Mouse (Mus musculus) heart, adult 2 months (tissue): Measurements from ENCODE around the gene Bach2. TPM values are rescaled to one million over a fixed set of nuclear protein-coding genes. Genes with fewer than 3 reads are reported as not detected.

Source experiments
- DNase-seq, 2 experiments: peaks; one replicate each; pipeline ENCODE4 v3.0.0; 2021
- H3K27ac ChIP-seq: fragments of 200-600 bp; 2 replicates; pipeline ENCODE4 v1.8.1; 2022
- H3K27me3 ChIP-seq: fragments of 200-500 bp; 2 replicates; pipeline ENCODE4 v1.6.1; 2012; ENCODE audit warnings: mild to moderate bottlenecking, low read length, inconsistent platforms, mixed read lengths; ENCODE audit not compliant: control insufficient read depth, insufficient read depth
- H3K36me3 ChIP-seq: fragments of 200-500 bp; 2 replicates; pipeline ENCODE4 v1.6.1; 2012; ENCODE audit warnings: low read length, inconsistent platforms; ENCODE audit not compliant: control insufficient read depth, insufficient read depth
- H3K4me1 ChIP-seq: fragments of 200-500 bp; 2 replicates; pipeline ENCODE4 v1.6.1; 2011; ENCODE audit warnings: low read length; ENCODE audit not compliant: control insufficient read depth, insufficient read depth
- H3K4me3 ChIP-seq: fragments of 200-600 bp; 2 replicates; pipeline ENCODE4 v1.8.1; 2022
- H3K79me2 ChIP-seq: fragments of 200-500 bp; replicated peaks from 2 replicates; pipeline ENCODE4 v1.6.1; 2012; ENCODE audit warnings: mild to moderate bottlenecking, inconsistent platforms, low read length, moderate library complexity, mixed read lengths; ENCODE audit not compliant: control insufficient read depth, insufficient read depth
- H3K9ac ChIP-seq: fragments of 200-500 bp; 2 replicates; pipeline ENCODE4 v1.6.1; 2012; ENCODE audit warnings: low read depth, mild to moderate bottlenecking, control low read depth, inconsistent platforms, low read length, mixed read lengths
- CTCF ChIP-seq: fragments of 200-600 bp; IDR thresholded peaks from 2 replicates; pipeline ENCODE4 v1.8.1; 2022; ENCODE audit warnings: antibody characterized with exemption, mild to moderate bottlenecking, moderate library complexity
- EP300 ChIP-seq: fragments of 200-500 bp; IDR thresholded peaks from 2 replicates; pipeline ENCODE4 v1.6.1; 2011; ENCODE audit warnings: low read depth, low read length, control low read depth; ENCODE audit not compliant: insufficient read depth
- POLR2A ChIP-seq: fragments of 200-500 bp; IDR thresholded peaks from 2 replicates; pipeline ENCODE4 v1.6.1; 2011; ENCODE audit warnings: mild to moderate bottlenecking, low read depth, low read length, control low read depth; ENCODE audit not compliant: insufficient read depth
- WGBS: fragments of 180-500 bp; shearing (Covaris S2); methylation state at CpG from one replicate; pipeline ENCODE4 v1.1.7; 2018; 5-methylcytosine and 5-hydroxymethylcytosine counted together
- intact Hi-C: fragments of 180-260 bp; cut with DNase I; formaldehyde crosslinking; loops from one replicate; pipeline ENCODE4 v1.15.1; 2025
- polyA plus RNA-seq: library from polyadenylated mRNA; depleted of rRNA; stranded (reverse); fragments of >200 nt; gene quantifications from 2 replicates; pipeline ENCODE4 v1.2.3, GENCODE M21; 2012
- total RNA-seq, 2 experiments: library from RNA; stranded (reverse); gene quantifications; 2 replicates each; pipeline ENCODE4 v1.2.3; 2021

Gene Bach2
- total and polyA plus RNA-seq, 3 experiments: 2.4 to 4.2 (median 3.9) TPM

GRCm38 (mm10) chr4:32258596-32258995 lies 20.0 kb downstream of the Bach2 start:
- Histone ChIP-seq H3K27ac (no peak overlapping the region), H3K4me3 (no peak overlapping the region), H3K4me1 (peaks cover 3% of the 10 kb centered on the region; the same call in 1 of the 2 replicates), H3K36me3 (no peaks in the 10 kb centered on the region), H3K9ac (no peak overlapping the region), H3K27me3 (no peaks in the 10 kb centered on the region), H3K79me2 (no peaks in the 10 kb centered on the region; the same call in 1 of the 2 replicates)
- TF ChIP-seq POLR2A (no peak), CTCF (no peak), EP300 (no peak)
- no peak for DNase-seq
- WGBS: 98% methylated on average over 7 of the region's 7 CpGs
- intact Hi-C loops: no loop called here

GRCm38 (mm10) chr4:32260909-32261308 lies 22.3 kb downstream of the Bach2 start:
- WGBS: 64% methylated on average over 4 of the region's 4 CpGs

GRCm38 (mm10) chr4:32262825-32263684 lies 24.5 kb downstream of the Bach2 start:
- H3K27ac ChIP-seq: no peak overlapping the region
- H3K36me3 ChIP-seq: peaks cover 3% of the 10 kb centered on the region; the same call in 1 of the 2 replicates
- TF ChIP-seq POLR2A (no peak), CTCF (no peak), EP300 (no peak)
- peak overlapping the region; percentile 16; the same call in 1 of the 2 replicates for H3K4me3 ChIP-seq
- intact Hi-C loops: no loop called here
- no peaks in the 10 kb centered on the region for H3K27me3 ChIP-seq
- 56% methylated on average over 20 of the region's 20 CpGs for WGBS
- H3K9ac ChIP-seq: no peak overlapping the region
- H3K79me2 ChIP-seq: no peaks in the 10 kb centered on the region
- H3K4me1 ChIP-seq: peaks cover 7% of the 10 kb centered on the region
- DNase-seq: no peak

More at GRCm38 (mm10) chr4:32260909-32261308, 22.3 kb downstream of the Bach2 start:
- no peaks in the 10 kb centered on the region; the same call in 1 of the 2 replicates for H3K79me2 ChIP-seq
- H3K9ac ChIP-seq: no peak overlapping the region
- H3K4me3 ChIP-seq: no peak overlapping the region
- no peaks in the 10 kb centered on the region for H3K36me3 ChIP-seq
- peaks cover 6% of the 10 kb centered on the region for H3K4me1 ChIP-seq
- H3K27ac ChIP-seq: no peak overlapping the region
- H3K27me3 ChIP-seq: no peaks in the 10 kb centered on the region
- DNase-seq: no peak
- intact Hi-C loops: no loop called here
- TF ChIP-seq EP300: no peak
- no peak for TF ChIP-seq CTCF

- Histone ChIP-seq H3K4me1 (peaks cover 7% of the 10 kb centered on the region), H3K36me3 (peaks cover 3% of the 10 kb centered on the region; the same call in 1 of the 2 replicates), H3K79me2 (no peaks in the 10 kb centered on the region), H3K4me3 (peak overlapping the region; percentile 16; the same call in 1 of the 2 replicates), H3K9ac (no peak overlapping the region), H3K27me3 (no peaks in the 10 kb centered on the region), H3K27ac (no peak overlapping the region)
- 48% methylated on average over 10 of the region's 10 CpGs for whole genome bisulfite sequencing
- DNase-seq: no peak
- TF ChIP-seq POLR2A (no peak), EP300 (no peak), CTCF (no peak)
- intact Hi-C loops: loop anchor here (2.0 kb wide), 1 partner anchor 19 kb away; no protein-coding TSS in a partner anchor
Measured at GRCm38 (mm10) chr4:32263685-32264038, 25.1 kb downstream of the Bach2 start.

GRCm38 (mm10) chr4:32264892-32265291 lies 26.3 kb downstream of the Bach2 start:
- no peak overlapping the region for H3K4me3 ChIP-seq
- H3K27ac ChIP-seq: no peak overlapping the region
- H3K4me1 ChIP-seq: peaks cover 7% of the 10 kb centered on the region
- DNase-seq: no peak
- H3K27me3 ChIP-seq: no peaks in the 10 kb centered on the region
- H3K79me2 ChIP-seq: no peaks in the 10 kb centered on the region
- H3K9ac ChIP-seq: no peak overlapping the region
- intact Hi-C loops: loop anchor here (2.0 kb wide), 1 partner anchor 18 kb away; no protein-coding TSS in a partner anchor
- WGBS: 64% methylated on average over 8 of the region's 8 CpGs
- H3K36me3 ChIP-seq: peaks cover 3% of the 10 kb centered on the region; the same call in 1 of the 2 replicates
- TF ChIP-seq POLR2A (no peak), CTCF (no peak), EP300 (no peak)

GRCm38 (mm10) chr4:32266731-32267130 lies 28.1 kb downstream of the Bach2 start:
- Histone ChIP-seq H3K27me3 (no peaks in the 10 kb centered on the region), H3K4me1 (peaks cover 7% of the 10 kb centered on the region), H3K36me3 (peaks cover 3% of the 10 kb centered on the region; the same call in 1 of the 2 replicates), H3K9ac (no peak overlapping the region), H3K27ac (no peak overlapping the region), H3K79me2 (no peaks in the 10 kb centered on the region), H3K4me3 (no peak overlapping the region)
- intact Hi-C loops: no loop called here
- DNase-seq: no peak
- TF ChIP-seq EP300: no peak
- no peak for TF ChIP-seq POLR2A
- no peak for TF ChIP-seq CTCF
- WGBS: 79% methylated on average over 6 of the region's 6 CpGs
